Mouse (Mus musculus): ENCODE measurements around the gene Tnr.

- TF ChIP-seq POLR2A (IDR thresholded peaks at IDR 0.05; ENCODE audit: borderline replicate concordance, extremely low read depth, insufficient read depth, insufficient read length, poor library complexity, severe bottlenecking) (no peak), CTCF (IDR thresholded peaks at IDR 0.05; ENCODE audit: borderline replicate concordance, extremely low read depth, insufficient read depth, insufficient read length) (no peak)
These were observed 280.1 kb downstream of the Tnr start for GRCm38 (mm10) chr1:159803711-159804110.
